Mouse (Mus musculus) embryo, embryonic 10.5 days (tissue): Measurements from ENCODE around the gene Ap2a1.

Experiments
- DNase-seq: peaks from one replicate; pipeline ENCODE4 v3.0.0-alpha.2; 2015; ENCODE audit warnings: low spot score

The Ap2a1 gene

GRCm38 (mm10) chr7:44929204-44930151 lies at the start of gene Ap2a1:
Ap2a1 (minus strand) TSS chr7:44929496.
- peak; percentile 100 for DNase-seq

- no peak for DNase-seq
Observed at GRCm38 (mm10) chr7:44978300-44978699, 49.0 kb upstream of the Ap2a1 start.

GRCm38 (mm10) chr7:44975117-44975419 lies 45.8 kb upstream of the Ap2a1 start:
- no peak for DNase-seq

- DNase-seq: peak; percentile 93
Observed at GRCm38 (mm10) chr7:44974383-44975116, 45.3 kb upstream of the Ap2a1 start, which contains the start of gene Cpt1c. Cpt1c (minus strand) TSS chr7:44974851.

GRCm38 (mm10) chr7:44973415-44974130 lies 44.3 kb upstream of the Ap2a1 start:
- no peak for DNase-seq

- DNase-seq: no peak
Observed at GRCm38 (mm10) chr7:44971142-44971541, 41.8 kb upstream of the Ap2a1 start.

GRCm38 (mm10) chr7:44970231-44970691 lies 41.0 kb upstream of the Ap2a1 start:
- peak; percentile 95 for DNase-seq

- DNase-seq: no peak
Observed at GRCm38 (mm10) chr7:44966638-44967037, 37.3 kb upstream of the Ap2a1 start.

- DNase-seq: no peak
Observed at GRCm38 (mm10) chr7:44965975-44966374, 36.7 kb upstream of the Ap2a1 start.

- DNase-seq: no peak
Observed at GRCm38 (mm10) chr7:44964990-44965389, 35.7 kb upstream of the Ap2a1 start.

- DNase-seq: no peak
Observed at GRCm38 (mm10) chr7:44962831-44963230, 33.5 kb upstream of the Ap2a1 start.

- no peak for DNase-seq
Observed at GRCm38 (mm10) chr7:44962337-44962736, 33.0 kb upstream of the Ap2a1 start.

- DNase-seq: no peak
Observed at GRCm38 (mm10) chr7:44960512-44960910, 31.2 kb upstream of the Ap2a1 start.

GRCm38 (mm10) chr7:44959874-44960511 lies 30.7 kb upstream of the Ap2a1 start:
- no peak for DNase-seq

GRCm38 (mm10) chr7:44959281-44959680 lies 30.0 kb upstream of the Ap2a1 start:
- no peak for DNase-seq

GRCm38 (mm10) chr7:44958208-44958607 lies 28.9 kb upstream of the Ap2a1 start:
- DNase-seq: peak; percentile 67

- no peak for DNase-seq
Observed at GRCm38 (mm10) chr7:44957183-44957835, 28.0 kb upstream of the Ap2a1 start.

GRCm38 (mm10) chr7:44956266-44956665 lies 27.0 kb upstream of the Ap2a1 start:
- DNase-seq: no peak

GRCm38 (mm10) chr7:44955628-44956027 lies 26.3 kb upstream of the Ap2a1 start:
- DNase-seq: peak; percentile 53

- DNase-seq: no peak
Observed at GRCm38 (mm10) chr7:44954091-44954885, 25.0 kb upstream of the Ap2a1 start.
